Mouse (Mus musculus) liver, adult 2 months (tissue): ENCODE results near the gene Klhdc8a.

Source experiments
- CTCF ChIP-seq: fragments of 200-500 bp; IDR thresholded peaks from 2 replicates; pipeline ENCODE4 v1.5.1; 2011; ENCODE audit warnings: low read depth, low read length, control low read depth
- POLR2A ChIP-seq: fragments of 200-500 bp; IDR thresholded peaks from 2 replicates; pipeline ENCODE4 v1.6.1; 2011; ENCODE audit warnings: low read length, control low read depth; ENCODE audit not compliant: insufficient read depth; ENCODE audit errors: extremely low read depth

DNA sequence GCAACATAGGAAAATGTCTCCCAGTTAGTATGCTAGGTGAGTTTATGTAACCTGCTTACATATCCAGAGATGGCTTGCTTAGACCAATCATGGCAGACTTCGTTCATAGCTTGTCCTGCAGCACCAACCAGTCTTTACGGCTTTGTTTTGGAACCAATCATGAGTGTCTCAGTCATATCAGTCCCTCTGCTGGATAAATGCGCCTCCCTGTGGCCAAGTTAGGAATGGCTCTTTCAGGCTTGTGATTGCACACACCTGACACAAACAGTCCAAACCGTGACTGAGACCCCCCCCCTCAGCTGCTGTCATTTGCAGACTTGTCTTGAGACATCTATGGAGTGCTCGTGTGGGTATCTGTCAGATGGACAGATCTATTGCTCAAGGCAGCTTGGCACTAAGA lies 37.4 kb upstream of the Klhdc8a start:
- TF ChIP-seq POLR2A (no peak), CTCF (no peak)
